Mouse (Mus musculus): ENCODE results near the gene Map3k13. TPM values are rescaled to one million over a fixed set of nuclear protein-coding genes. Genes with fewer than 3 reads are reported as not detected.

Gene Map3k13
- total RNA-seq, 1 experiment from 2014 or later: not detected

DNA sequence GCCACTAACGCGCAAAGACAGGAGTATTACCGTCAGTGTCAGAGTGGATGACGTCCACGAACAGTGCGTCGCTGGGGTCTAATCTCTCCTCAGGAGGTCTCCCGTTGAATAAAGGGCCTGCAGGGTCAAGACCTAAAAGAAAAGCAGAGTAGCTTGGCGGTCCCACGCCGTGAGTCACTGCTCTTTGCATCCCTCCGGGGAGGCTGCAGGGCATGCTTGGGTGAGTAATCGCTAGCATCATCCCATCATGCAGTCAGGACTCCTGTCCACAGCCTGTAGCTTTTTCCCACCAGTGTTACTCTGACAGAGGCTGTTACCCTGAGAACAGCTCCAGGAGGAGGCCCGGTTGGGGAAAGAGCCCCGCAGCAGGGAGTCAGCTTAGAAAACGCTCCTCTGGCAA is 182.1 kb downstream of the Map3k13 start:
- ATAC-seq (replicated peaks; ENCODE audit: insufficient number of reproducible peaks, low FRiP score, low TSS enrichment, poor library complexity, severe bottlenecking): no peak

GRCm38 (mm10) chr16:21977347-21977746 is 183.2 kb downstream of the Map3k13 start:
- no peak for ATAC-seq (replicated peaks; ENCODE audit: insufficient number of reproducible peaks, low FRiP score, low TSS enrichment, poor library complexity, severe bottlenecking)

Other genes with a start within 250 kb of the Map3k13 start
- gene 2510009E07Rik, start 99.7 kb upstream of the Map3k13 start, total RNA-seq (2017): 0.64 to 1.6 TPM (median 0.95 TPM) in 3 replicates
- 1.8 to 3.1 TPM (median 2.7 TPM) in 3 replicates for gene Ehhadh, start 6.5 kb upstream of the Map3k13 start, total RNA-seq (2017)
- 0.48 to 2.4 TPM in 2 of 3 replicates, not detected in the other for gene Tmem41a, start 153.2 kb downstream of the Map3k13 start, total RNA-seq (2017)
- not detected in 3 replicates for gene Liph, start 201.3 kb downstream of the Map3k13 start, total RNA-seq (2017)
- 39.0 to 70.2 TPM (median 46.8 TPM) in 3 replicates for gene Senp2, start 215.1 kb downstream of the Map3k13 start, total RNA-seq (2017)

Data from monocyte, adult 5-6 weeks (primary cell).